Mouse (Mus musculus) embryonic facial prominence, embryonic 11.5 days (tissue): Measurements from ENCODE around the gene Dhx35. TPM values are rescaled to one million over a fixed set of nuclear protein-coding genes. Genes with fewer than 3 reads are reported as not detected.

Source experiments
- ATAC-seq: fragments of 200-750 bp; cut with Nextera tagmentation; replicated peaks from 2 replicates; pipeline ENCODE4 v1.8.0; 2017; ENCODE audit warnings: low read depth; ENCODE audit not compliant: insufficient number of reproducible peaks, low FRiP score, low TSS enrichment
- DNase-seq: peaks from one replicate; pipeline ENCODE4 v3.0.0-alpha.2; 2015; ENCODE audit warnings: low spot score
- H3K27ac ChIP-seq: fragments of 300-500 bp; sonication (generic); replicated peaks from 2 replicates; pipeline ENCODE4 v1.5.1; 2014; ENCODE audit warnings: mild to moderate bottlenecking, low read depth, low read length, control low read depth
- H3K27me3 ChIP-seq: fragments of 300-500 bp; sonication (generic); 2 replicates; pipeline ENCODE4 v1.6.1; 2014; ENCODE audit warnings: mild to moderate bottlenecking, low read length, moderate library complexity, mixed read lengths; ENCODE audit not compliant: control insufficient read depth, insufficient read depth
- H3K36me3 ChIP-seq: fragments of 300-500 bp; sonication (generic); replicated peaks from 2 replicates; pipeline ENCODE4 v1.6.1; 2014; ENCODE audit warnings: low read depth, mild to moderate bottlenecking, low read length, moderate library complexity, mixed read lengths; ENCODE audit not compliant: control insufficient read depth, insufficient read depth
- H3K4me1 ChIP-seq: fragments of 300-500 bp; sonication (generic); 2 replicates; pipeline ENCODE4 v1.6.1; 2014; ENCODE audit warnings: low read length, mixed read lengths; ENCODE audit not compliant: control insufficient read depth, insufficient read depth
- H3K4me2 ChIP-seq: fragments of 300-500 bp; sonication (generic); 2 replicates; pipeline ENCODE4 v1.6.1; 2014; ENCODE audit warnings: low read depth, mild to moderate bottlenecking, control low read depth, low read length, moderate library complexity
- H3K4me3 ChIP-seq: fragments of 300-500 bp; sonication (generic); 2 replicates; pipeline ENCODE4 v1.5.1; 2014; ENCODE audit warnings: low read depth, low read length, control low read depth
- H3K9ac ChIP-seq: fragments of 300-500 bp; sonication (generic); replicated peaks from 2 replicates; pipeline ENCODE4 v1.6.1; 2014; ENCODE audit warnings: mild to moderate bottlenecking, control low read depth, low read length
- H3K9me3 ChIP-seq: fragments of 300-500 bp; sonication (generic); replicated peaks from 2 replicates; pipeline ENCODE4 v1.6.1; 2016; ENCODE audit warnings: mild to moderate bottlenecking, low read length, inconsistent platforms, mixed read lengths; ENCODE audit not compliant: control insufficient read depth
- WGBS: fragments of 180-500 bp; shearing (Covaris S2); extraction: QIAGEN DNeasy Blood & Tissue Kit; methylation state at CpG from one replicate; pipeline ENCODE4 v1.1.7; 2014; 5-methylcytosine and 5-hydroxymethylcytosine counted together
- polyA plus RNA-seq: library from polyadenylated mRNA; unstranded; fragments of >200 nt; fragmentation: Nextera tagmentation; extraction: Ambion mirVana; gene quantifications from 2 replicates; pipeline ENCODE4 v1.2.1, GENCODE M21; 2014

Dhx35 gene
- 15.6 and 16.8 TPM in 2 replicates for polyA plus RNA-seq

GRCm38 (mm10) chr2:158794494-158795004 is at the start of gene Dhx35:
Gene Dhx35, plus strand, starts transcription at chr2:158794807.
- peak within 1 kb of the TSS; percentile 73 for H3K4me2 ChIP-seq
- H3K36me3 ChIP-seq: no peaks in the 10 kb centered on the region
- H3K4me1 ChIP-seq: no peaks in the 10 kb centered on the region
- peak within 1 kb of the TSS; percentile 52; the same call in 1 of the 2 replicates for H3K27ac ChIP-seq
- under 1% methylated on average over 31 of the region's 33 CpGs for WGBS
- no peaks in the 10 kb centered on the region for H3K9me3 ChIP-seq
- DNase-seq (peak; percentile 98), ATAC-seq (peak; percentile 99)
- H3K27me3 ChIP-seq: no peaks in the 10 kb centered on the region
- peak within 1 kb of the TSS; percentile 86 for H3K4me3 ChIP-seq
- peak within 1 kb of the TSS; percentile 74 for H3K9ac ChIP-seq

- WGBS: 13% methylated on average over 2 of the region's 2 CpGs
- no peaks in the 10 kb centered on the region for H3K4me1 ChIP-seq
- no peak for ATAC-seq
Measured at GRCm38 (mm10) chr2:158745049-158745482, 49.5 kb upstream of the Dhx35 start.

GRCm38 (mm10) chr2:158746164-158746563 is 48.4 kb upstream of the Dhx35 start:
- no peak for ATAC-seq
- no peak overlapping the region for H3K27ac ChIP-seq
- H3K4me1 ChIP-seq: no peaks in the 10 kb centered on the region
- H3K36me3 ChIP-seq: no peaks in the 10 kb centered on the region
- H3K9me3 ChIP-seq: no peaks in the 10 kb centered on the region
- H3K9ac ChIP-seq: no peak overlapping the region
- H3K27me3 ChIP-seq: no peaks in the 10 kb centered on the region
- H3K4me3 ChIP-seq: no peak overlapping the region
- no peak overlapping the region for H3K4me2 ChIP-seq
- WGBS: 82% methylated on average over 11 of the region's 11 CpGs
- DNase-seq: no peak

More at GRCm38 (mm10) chr2:158745049-158745482, 49.5 kb upstream of the Dhx35 start:
- Histone ChIP-seq H3K4me3 (no peak overlapping the region), H3K9ac (no peak overlapping the region), H3K27ac (no peak overlapping the region), H3K36me3 (no peaks in the 10 kb centered on the region), H3K9me3 (no peaks in the 10 kb centered on the region), H3K4me2 (no peak overlapping the region), H3K27me3 (no peaks in the 10 kb centered on the region)
- peak; percentile 68 for DNase-seq

GRCm38 (mm10) chr2:158749366-158749765 is 45.2 kb upstream of the Dhx35 start:
- WGBS: 88% methylated on average over 9 of the region's 9 CpGs

GRCm38 (mm10) chr2:158760231-158760630 is 34.4 kb upstream of the Dhx35 start:
- no peaks in the 10 kb centered on the region for H3K27me3 ChIP-seq
- no peak overlapping the region for H3K27ac ChIP-seq
- H3K36me3 ChIP-seq: no peaks in the 10 kb centered on the region
- H3K4me2 ChIP-seq: no peak overlapping the region
- no peak for DNase-seq
- H3K9ac ChIP-seq: no peak overlapping the region
- no peak overlapping the region for H3K4me3 ChIP-seq
- H3K4me1 ChIP-seq: no peaks in the 10 kb centered on the region
- ATAC-seq: no peak
- 69% methylated on average over 2 of the region's 2 CpGs for WGBS
- no peaks in the 10 kb centered on the region for H3K9me3 ChIP-seq

More at GRCm38 (mm10) chr2:158749366-158749765, 45.2 kb upstream of the Dhx35 start:
- Histone ChIP-seq H3K4me1 (no peaks in the 10 kb centered on the region), H3K4me3 (no peak overlapping the region), H3K9ac (no peak overlapping the region), H3K9me3 (no peaks in the 10 kb centered on the region), H3K27me3 (no peaks in the 10 kb centered on the region), H3K36me3 (no peaks in the 10 kb centered on the region), H3K4me2 (no peak overlapping the region), H3K27ac (no peak overlapping the region)
- ATAC-seq (no peak), DNase-seq (no peak)

- DNase-seq (no peak), ATAC-seq (no peak)
- WGBS: 83% methylated on average over 5 of the region's 5 CpGs
- H3K4me2 ChIP-seq: no peak overlapping the region
- no peak overlapping the region for H3K27ac ChIP-seq
- H3K36me3 ChIP-seq: no peaks in the 10 kb centered on the region
- no peaks in the 10 kb centered on the region for H3K4me1 ChIP-seq
- no peak overlapping the region for H3K9ac ChIP-seq
- no peaks in the 10 kb centered on the region for H3K9me3 ChIP-seq
- H3K27me3 ChIP-seq: no peaks in the 10 kb centered on the region
- no peak overlapping the region for H3K4me3 ChIP-seq
Measured at GRCm38 (mm10) chr2:158762339-158762738, 32.3 kb upstream of the Dhx35 start.

GRCm38 (mm10) chr2:158767742-158768339 is 26.8 kb upstream of the Dhx35 start, which contains the start of gene Fam83d:
Gene Fam83d, plus strand, starts transcription at chr2:158768093.
- no peaks in the 10 kb centered on the region; the same call in 1 of the 2 replicates for H3K4me1 ChIP-seq
- H3K27me3 ChIP-seq: no peaks in the 10 kb centered on the region
- H3K9ac ChIP-seq: peak within 1 kb of the TSS; percentile 75
- peak within 1 kb of the TSS; percentile 79 for H3K4me3 ChIP-seq
- peak within 1 kb of the TSS; percentile 86 for H3K4me2 ChIP-seq
- DNase-seq (peak; percentile 97), ATAC-seq (peak; percentile 97)
- H3K36me3 ChIP-seq: no peaks in the 10 kb centered on the region; the same call in 1 of the 2 replicates
- peak within 1 kb of the TSS; percentile 57; the same call in 1 of the 2 replicates for H3K27ac ChIP-seq
- WGBS: under 1% methylated on average over 48 of the region's 48 CpGs
- H3K9me3 ChIP-seq: no peaks in the 10 kb centered on the region

- Histone ChIP-seq H3K27ac (peak overlapping the region; percentile 57; the same call in 1 of the 2 replicates), H3K9ac (peak overlapping the region; percentile 75), H3K27me3 (no peaks in the 10 kb centered on the region), H3K9me3 (no peaks in the 10 kb centered on the region), H3K4me1 (no peaks in the 10 kb centered on the region; the same call in 1 of the 2 replicates), H3K4me2 (peak overlapping the region; percentile 86), H3K36me3 (no peaks in the 10 kb centered on the region; the same call in 1 of the 2 replicates), H3K4me3 (peak overlapping the region; percentile 79)
- ATAC-seq (peak; percentile 12; the same call in 1 of the 2 replicates), DNase-seq (peak; percentile 64)
- 0% methylated on average over 37 of the region's 37 CpGs for WGBS
Measured at GRCm38 (mm10) chr2:158768350-158768749, 26.3 kb upstream of the Dhx35 start.
